Mouse (Mus musculus): ENCODE results near the gene Tlr9. TPM values are rescaled to one million over a fixed set of nuclear protein-coding genes. Genes with fewer than 3 reads are reported as not detected.

Gene Tlr9
- polyA plus RNA-seq, 1 experiment from 2014 or later, result 0.05 TPM

GRCm38 (mm10) chr9:106199535-106200272, 22.7 kb upstream of the Tlr9 start, which contains the start of gene Ppm1m:
Gene Ppm1m (minus strand): TSS chr9:106199746.
- WGBS, result 54% methylated on average over 18 of the region's 18 CpGs
- DNase-seq (ENCODE audit: low spot score) (no peak), ATAC-seq (ENCODE audit: low FRiP score, low TSS enrichment) (no peak)
- H3K4me3 ChIP-seq (ENCODE audit: low read depth, low read length), result peak within 1 kb of the TSS; percentile 64
- H3K4me2 ChIP-seq (replicated peaks; ENCODE audit: low read depth), result peak within 1 kb of the TSS; percentile 64
- no peaks in the 10 kb centered on the region for H3K27me3 ChIP-seq (ENCODE audit: control insufficient read depth, insufficient read depth, low read length)
- H3K9me3 ChIP-seq (ENCODE audit: control insufficient read depth, low read length), result no peaks in the 10 kb centered on the region
- no peak for TF ChIP-seq CTCF (IDR thresholded peaks at IDR 0.05; ENCODE audit: low read depth)
- TF ChIP-seq EP300 (optimal IDR thresholded peaks at IDR 0.05), result no peak
- H3K36me3 ChIP-seq (ENCODE audit: control insufficient read depth, insufficient read depth, low read length), result no peaks in the 10 kb centered on the region
- H3K9ac ChIP-seq (ENCODE audit: low read length), result peak within 1 kb of the TSS; percentile 72
- 0 out of 2 replicates have a peak, but pooled peaks cover 5% of the 10 kb centered on the region for H3K4me1 ChIP-seq (replicated peaks; ENCODE audit: control insufficient read depth, insufficient read depth)
- H3K27ac ChIP-seq (replicated peaks), result peak within 1 kb of the TSS; percentile 69

- H3K27me3 ChIP-seq (ENCODE audit: control insufficient read depth, insufficient read depth, low read length), result no peaks in the 10 kb centered on the region
- H3K4me1 ChIP-seq (replicated peaks; ENCODE audit: control insufficient read depth, insufficient read depth), result 0 out of 2 replicates have a peak, but pooled peaks cover 5% of the 10 kb centered on the region
- no peak overlapping the region for H3K27ac ChIP-seq (replicated peaks)
- no peak overlapping the region; the same call in 1 of the 2 replicates for H3K4me3 ChIP-seq (ENCODE audit: low read depth, low read length)
- 0 out of 2 replicates have a peak overlapping the region, but pooled peaks have one; percentile 70 for H3K9ac ChIP-seq (ENCODE audit: low read length)
- DNase-seq (ENCODE audit: low spot score) (no peak), ATAC-seq (ENCODE audit: low FRiP score, low TSS enrichment) (no peak)
- H3K9me3 ChIP-seq (ENCODE audit: control insufficient read depth, low read length), result no peaks in the 10 kb centered on the region
- H3K36me3 ChIP-seq (ENCODE audit: control insufficient read depth, insufficient read depth, low read length), result no peaks in the 10 kb centered on the region
- TF ChIP-seq EP300 (optimal IDR thresholded peaks at IDR 0.05) (no peak), CTCF (IDR thresholded peaks at IDR 0.05; ENCODE audit: low read depth) (no peak)
- WGBS, result 77% methylated on average over 3 of the region's 3 CpGs
- H3K4me2 ChIP-seq (replicated peaks; ENCODE audit: low read depth), result peak overlapping the region; percentile 60; the same call in 1 of the 2 replicates
Observed at GRCm38 (mm10) chr9:106201895-106202294, 20.5 kb upstream of the Tlr9 start.

DNA sequence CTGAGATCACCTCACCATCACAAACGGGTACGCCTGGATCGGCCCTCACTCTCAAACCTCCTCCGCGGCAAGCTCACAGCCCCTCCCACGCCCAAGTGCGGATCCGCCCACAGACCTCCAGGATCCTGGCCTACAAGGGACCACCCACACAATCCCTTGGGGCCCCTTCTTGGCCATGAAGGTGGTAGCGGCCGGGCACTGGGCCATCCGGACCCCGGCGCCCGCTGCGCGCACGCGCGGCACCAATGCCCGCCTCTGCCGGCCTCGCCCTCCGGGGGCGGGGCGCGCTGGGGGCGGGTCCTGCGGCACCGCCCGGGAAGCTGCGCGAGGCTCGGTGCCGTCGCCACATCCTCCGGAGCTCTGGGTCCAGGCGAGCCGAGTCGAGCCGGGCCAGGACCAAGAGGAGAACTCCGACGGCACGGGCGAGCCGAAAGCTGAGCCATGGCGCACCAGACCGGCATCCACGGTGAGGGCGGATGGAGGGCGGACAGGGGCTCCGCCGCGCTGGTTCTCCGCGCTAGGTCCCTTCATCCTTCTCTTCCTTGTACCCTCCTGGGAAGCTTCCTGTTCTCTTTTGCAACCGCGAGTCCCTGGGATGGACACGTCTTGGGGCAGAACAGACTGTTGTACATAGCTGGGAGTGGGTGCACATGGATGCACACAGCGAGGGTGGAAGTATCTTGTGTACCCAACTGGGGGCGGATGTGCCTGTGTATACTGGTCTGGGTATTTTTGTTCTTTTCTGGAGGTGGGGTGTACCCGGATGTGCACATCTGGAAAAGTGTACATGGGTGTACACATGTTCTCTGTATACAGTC, 19.4 kb upstream of the Tlr9 start, which contains the start of gene Twf2:
Gene Twf2, plus strand, starts transcription at position 290 of the 818 bp plus-strand sequence.
- TF ChIP-seq CTCF (IDR thresholded peaks at IDR 0.05; ENCODE audit: low read depth), result no peak
- Histone ChIP-seq H3K4me3 (ENCODE audit: low read depth, low read length) (peak within 1 kb of the TSS; percentile 46), H3K4me1 (replicated peaks; ENCODE audit: control insufficient read depth, insufficient read depth) (0 out of 2 replicates have a peak, but pooled peaks cover 5% of the 10 kb centered on the region), H3K27ac (replicated peaks) (peak within 1 kb of the TSS; percentile 65), H3K27me3 (ENCODE audit: control insufficient read depth, insufficient read depth, low read length) (no peaks in the 10 kb centered on the region), H3K9me3 (ENCODE audit: control insufficient read depth, low read length) (no peaks in the 10 kb centered on the region), H3K9ac (ENCODE audit: low read length) (peak within 1 kb of the TSS; percentile 70), H3K36me3 (ENCODE audit: control insufficient read depth, insufficient read depth, low read length) (no peaks in the 10 kb centered on the region), H3K4me2 (replicated peaks; ENCODE audit: low read depth) (peak within 1 kb of the TSS; percentile 60)
- under 1% methylated on average over 60 of the region's 61 CpGs for WGBS
- ATAC-seq (ENCODE audit: low FRiP score, low TSS enrichment), result peak; percentile 94
- DNase-seq (ENCODE audit: low spot score), result peak; percentile 92

GRCm38 (mm10) chr9:106203990-106204851, 18.2 kb upstream of the Tlr9 start:
- DNase-seq (ENCODE audit: low spot score) (no peak), ATAC-seq (ENCODE audit: low FRiP score, low TSS enrichment) (no peak)
- WGBS, result 61% methylated on average over 7 of the region's 7 CpGs
- Histone ChIP-seq H3K27ac (replicated peaks) (peak overlapping the region; percentile 30; the same call in 1 of the 2 replicates), H3K4me2 (replicated peaks; ENCODE audit: low read depth) (peak overlapping the region; percentile 60), H3K4me1 (replicated peaks; ENCODE audit: control insufficient read depth, insufficient read depth) (0 out of 2 replicates have a peak, but pooled peaks cover 5% of the 10 kb centered on the region), H3K4me3 (ENCODE audit: low read depth, low read length) (no peak overlapping the region), H3K9me3 (ENCODE audit: control insufficient read depth, low read length) (no peaks in the 10 kb centered on the region), H3K27me3 (ENCODE audit: control insufficient read depth, insufficient read depth, low read length) (no peaks in the 10 kb centered on the region), H3K9ac (ENCODE audit: low read length) (0 out of 2 replicates have a peak overlapping the region, but pooled peaks have one; percentile 18), H3K36me3 (ENCODE audit: control insufficient read depth, insufficient read depth, low read length) (no peaks in the 10 kb centered on the region; the same call in 1 of the 2 replicates)
- TF ChIP-seq EP300 (optimal IDR thresholded peaks at IDR 0.05), result no peak
- TF ChIP-seq CTCF (IDR thresholded peaks at IDR 0.05; ENCODE audit: low read depth), result no peak

DNA sequence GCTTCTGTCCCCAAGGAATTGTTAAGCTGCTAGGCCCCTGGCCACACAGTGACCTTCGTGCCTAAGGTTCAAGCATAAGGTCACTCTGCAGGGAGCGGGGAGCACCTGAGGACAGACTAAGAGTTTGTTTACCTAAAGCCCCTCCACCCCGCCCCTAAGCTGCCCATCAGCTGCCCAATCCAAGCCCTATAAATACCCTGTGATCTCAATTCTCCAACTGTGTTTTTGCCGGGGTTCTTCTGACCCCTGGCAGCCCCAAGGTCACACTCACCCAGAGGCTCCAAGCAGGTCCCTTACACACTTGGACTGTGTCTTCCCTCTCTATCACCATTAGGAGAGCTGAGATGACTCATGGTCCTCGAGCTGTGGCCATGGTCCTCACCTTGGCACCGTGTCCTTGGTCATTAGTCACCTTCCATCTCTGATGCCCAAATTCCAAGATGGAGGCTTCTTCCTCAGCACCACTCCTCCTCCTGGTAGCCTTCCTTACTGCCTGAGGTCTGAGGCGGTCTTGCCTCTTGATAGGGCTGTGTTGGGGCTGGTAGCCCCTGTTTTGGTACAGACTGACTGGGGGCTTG, 16.6 kb upstream of the Tlr9 start:
- DNase-seq (ENCODE audit: low spot score), result no peak
- Histone ChIP-seq H3K27me3 (ENCODE audit: control insufficient read depth, insufficient read depth, low read length) (no peaks in the 10 kb centered on the region), H3K4me3 (ENCODE audit: low read depth, low read length) (no peak overlapping the region), H3K27ac (replicated peaks) (no peak overlapping the region), H3K9ac (ENCODE audit: low read length) (no peak overlapping the region), H3K4me2 (replicated peaks; ENCODE audit: low read depth) (no peak overlapping the region), H3K36me3 (ENCODE audit: control insufficient read depth, insufficient read depth, low read length) (no peaks in the 10 kb centered on the region; the same call in 1 of the 2 replicates), H3K4me1 (replicated peaks; ENCODE audit: control insufficient read depth, insufficient read depth) (0 out of 2 replicates have a peak, but pooled peaks cover 5% of the 10 kb centered on the region), H3K9me3 (ENCODE audit: control insufficient read depth, low read length) (no peaks in the 10 kb centered on the region)
- TF ChIP-seq EP300 (optimal IDR thresholded peaks at IDR 0.05) (no peak), CTCF (IDR thresholded peaks at IDR 0.05; ENCODE audit: low read depth) (no peak)
- ATAC-seq (ENCODE audit: low FRiP score, low TSS enrichment), result no peak
- 78% methylated on average over 7 of the region's 7 CpGs for WGBS

All from stomach, postnatal 0 days (tissue).